Mouse (Mus musculus) spleen, adult 2 months (tissue): ENCODE measurements around the gene Bmp2k. TPM values are rescaled to one million over a fixed set of nuclear protein-coding genes. Genes with fewer than 3 reads are reported as not detected.

Experiments used
- DNase-seq, 2 experiments: peaks; one replicate each; pipeline versions ENCODE4 v3.0.0 to v3.0.0-alpha.2; 2012 to 2021; ENCODE audit warnings: low spot score in 2 of 2, low read depth in 1 of 2
- H3K27ac ChIP-seq: fragments of 200-500 bp; 2 replicates; pipeline ENCODE4 v1.5.1; 2012; ENCODE audit warnings: low read length, inconsistent platforms; ENCODE audit not compliant: insufficient read depth
- H3K27me3 ChIP-seq: fragments of 200-500 bp; 2 replicates; pipeline ENCODE4 v1.6.1; 2012; ENCODE audit warnings: mild to moderate bottlenecking, moderate library complexity, low read length, inconsistent platforms; ENCODE audit not compliant: control insufficient read depth, insufficient read depth
- H3K36me3 ChIP-seq: fragments of 200-500 bp; 2 replicates; pipeline ENCODE4 v1.6.1; 2012; ENCODE audit warnings: mild to moderate bottlenecking, low read length, inconsistent platforms; ENCODE audit not compliant: control insufficient read depth, insufficient read depth
- H3K4me1 ChIP-seq: fragments of 200-500 bp; 2 replicates; pipeline ENCODE4 v1.6.1; 2011; ENCODE audit warnings: inconsistent platforms; ENCODE audit not compliant: control insufficient read depth, insufficient read depth, insufficient read length
- H3K4me3 ChIP-seq: fragments of 200-500 bp; 2 replicates; pipeline ENCODE4 v1.5.1; 2011; ENCODE audit warnings: mild to moderate bottlenecking, inconsistent platforms; ENCODE audit not compliant: insufficient read depth, insufficient read length; ENCODE audit errors: extremely low read depth
- CTCF ChIP-seq: fragments of 200-500 bp; IDR thresholded peaks from 2 replicates; pipeline ENCODE4 v1.5.1; 2011; ENCODE audit warnings: mild to moderate bottlenecking, inconsistent platforms; ENCODE audit not compliant: insufficient read depth, insufficient read length, insufficient replicate concordance; ENCODE audit errors: extremely low read depth
- POLR2A ChIP-seq: fragments of 200-500 bp; IDR thresholded peaks from 2 replicates; pipeline ENCODE4 v1.6.1; 2011; ENCODE audit warnings: low read depth, low read length, inconsistent platforms
- WGBS: fragments of 180-500 bp; shearing (Covaris S2); methylation state at CpG from one replicate; pipeline ENCODE4 v1.1.7; 2018; 5-methylcytosine and 5-hydroxymethylcytosine counted together
- polyA plus RNA-seq: library from polyadenylated mRNA; depleted of rRNA; stranded (reverse); fragments of >200 nt; gene quantifications from 2 replicates; pipeline ENCODE4 v1.2.3, GENCODE M21; 2012; rRNA removed

Bmp2k gene
- 32.6 and 33.3 TPM in 2 replicates for polyA plus RNA-seq

DNA sequence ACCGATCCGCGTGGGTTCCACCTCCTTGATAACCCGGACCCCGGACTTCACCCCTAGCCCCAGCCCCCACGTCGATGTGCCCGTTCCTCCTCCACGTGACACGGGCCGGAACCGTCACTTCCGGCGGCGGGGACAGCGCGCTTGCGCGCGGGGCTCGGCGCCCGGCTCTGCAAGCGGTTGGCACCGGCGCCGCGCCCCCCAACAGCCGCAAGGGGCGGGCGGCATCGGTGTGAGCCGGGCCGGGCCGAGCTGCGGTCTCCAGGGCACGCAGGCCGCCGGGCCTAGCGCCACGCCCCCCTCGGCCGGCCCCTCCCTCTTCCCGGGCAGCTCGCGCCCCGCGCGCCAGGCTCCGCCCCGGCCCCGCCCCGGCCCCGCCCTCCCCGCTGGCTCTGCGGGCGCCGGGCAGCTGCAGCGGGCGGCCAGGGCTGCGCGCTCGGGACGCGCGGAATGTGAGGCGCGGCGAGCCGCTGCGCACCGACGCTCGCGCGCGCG, at the start of gene Bmp2k:
Bmp2k (plus strand) TSS at position 380 of the 492 bp plus-strand sequence.
- Histone ChIP-seq H3K4me3 (peak within 1 kb of the TSS; percentile 91), H3K27ac (peak within 1 kb of the TSS; percentile 100), H3K4me1 (peaks cover 18% of the 10 kb centered on the region), H3K36me3 (no peaks in the 10 kb centered on the region), H3K27me3 (no peaks in the 10 kb centered on the region)
- peak; percentile 78 to 93 for DNase-seq
- under 1% methylated on average over 53 of the region's 78 CpGs for WGBS
- no peak for TF ChIP-seq CTCF
- TF ChIP-seq POLR2A: peak; percentile 75

DNA sequence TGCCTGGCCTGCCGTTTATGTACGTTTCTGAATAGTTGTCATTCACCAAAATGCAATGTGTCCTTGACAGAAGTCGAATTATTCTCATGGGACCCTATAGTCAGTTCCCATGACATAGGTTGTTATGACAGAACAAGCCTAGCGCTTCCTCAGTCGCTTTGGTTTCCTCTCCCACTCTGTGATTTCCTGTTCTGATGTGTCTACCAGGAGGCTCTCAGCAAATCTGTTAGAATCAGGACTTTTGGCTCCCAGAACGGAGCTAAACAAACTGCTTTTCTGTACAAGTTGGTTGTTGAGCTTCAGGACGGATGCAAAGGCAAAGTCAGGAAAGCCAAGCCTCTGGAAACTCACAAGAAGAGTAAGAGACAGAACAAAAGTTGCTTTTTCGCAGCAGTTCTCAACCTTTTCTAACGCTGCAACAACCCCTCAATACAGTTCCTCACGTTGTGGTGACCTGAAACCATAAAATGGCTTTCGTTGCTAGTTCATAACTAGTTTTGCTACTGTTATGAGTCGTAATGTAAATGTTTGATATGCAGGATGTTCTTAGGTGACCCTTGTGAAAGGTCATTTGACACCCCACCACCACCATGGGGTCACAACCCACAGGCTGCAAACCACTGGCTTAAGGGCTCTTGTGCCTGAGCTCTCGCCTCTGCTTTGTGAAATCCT, 48.5 kb upstream of the Bmp2k start:
- WGBS: 19% methylated on average over 13 of the region's 13 CpGs
- H3K4me1 ChIP-seq: peaks cover 14% of the 10 kb centered on the region

DNA sequence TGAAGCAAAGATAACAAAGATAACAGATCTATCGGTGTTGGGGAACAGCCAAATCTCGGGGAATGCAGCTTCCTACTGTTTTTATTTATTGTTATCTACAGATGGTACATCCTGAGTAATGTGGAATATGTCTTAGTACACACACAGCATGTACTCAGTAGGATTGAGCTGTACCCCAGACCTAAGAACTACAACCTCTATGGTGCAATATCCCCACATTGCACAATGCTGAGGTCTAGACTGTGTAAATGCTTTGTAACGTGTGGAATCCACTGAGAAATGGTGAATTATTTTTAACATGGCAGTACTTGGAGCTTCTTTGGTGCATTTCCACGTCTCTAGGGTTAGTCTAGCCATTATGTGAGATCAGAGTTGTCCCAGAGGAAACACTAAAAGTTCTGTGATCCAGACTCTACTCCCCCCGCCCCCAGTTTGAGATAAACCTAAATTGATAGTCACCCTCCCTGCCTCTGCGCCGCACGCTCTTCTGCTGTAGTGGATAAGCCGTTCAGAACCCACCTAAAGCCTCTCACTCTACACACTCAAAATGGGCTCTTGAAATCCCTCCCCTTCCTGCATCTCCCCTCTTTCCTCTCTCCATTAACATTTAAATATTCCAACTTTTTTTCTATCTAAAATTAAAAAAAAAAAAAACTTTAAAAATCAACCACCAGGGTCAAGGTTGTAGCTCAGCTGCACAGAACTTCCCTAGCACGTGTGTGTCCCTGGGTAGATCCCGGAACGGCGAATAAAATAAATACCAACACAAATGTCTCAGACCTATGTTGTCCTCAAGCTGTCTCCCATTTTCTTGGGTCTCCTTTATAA, 47.4 kb upstream of the Bmp2k start:
- Histone ChIP-seq H3K4me3 (no peak overlapping the region), H3K27me3 (no peaks in the 10 kb centered on the region), H3K36me3 (no peaks in the 10 kb centered on the region), H3K4me1 (peaks cover 14% of the 10 kb centered on the region), H3K27ac (no peak overlapping the region)
- TF ChIP-seq POLR2A (no peak; the same call in 1 of the 2 replicates), CTCF (no peak)
- WGBS: 88% methylated on average over 13 of the region's 13 CpGs
- no peak for DNase-seq

More for the DNA sequence above, 48.5 kb upstream of the Bmp2k start:
- Histone ChIP-seq H3K27ac (peak overlapping the region; percentile 75), H3K4me3 (no peak overlapping the region), H3K36me3 (no peaks in the 10 kb centered on the region), H3K27me3 (no peaks in the 10 kb centered on the region)
- DNase-seq: peak; percentile 22 to 68
- no peak for TF ChIP-seq POLR2A
- no peak for TF ChIP-seq CTCF

DNA sequence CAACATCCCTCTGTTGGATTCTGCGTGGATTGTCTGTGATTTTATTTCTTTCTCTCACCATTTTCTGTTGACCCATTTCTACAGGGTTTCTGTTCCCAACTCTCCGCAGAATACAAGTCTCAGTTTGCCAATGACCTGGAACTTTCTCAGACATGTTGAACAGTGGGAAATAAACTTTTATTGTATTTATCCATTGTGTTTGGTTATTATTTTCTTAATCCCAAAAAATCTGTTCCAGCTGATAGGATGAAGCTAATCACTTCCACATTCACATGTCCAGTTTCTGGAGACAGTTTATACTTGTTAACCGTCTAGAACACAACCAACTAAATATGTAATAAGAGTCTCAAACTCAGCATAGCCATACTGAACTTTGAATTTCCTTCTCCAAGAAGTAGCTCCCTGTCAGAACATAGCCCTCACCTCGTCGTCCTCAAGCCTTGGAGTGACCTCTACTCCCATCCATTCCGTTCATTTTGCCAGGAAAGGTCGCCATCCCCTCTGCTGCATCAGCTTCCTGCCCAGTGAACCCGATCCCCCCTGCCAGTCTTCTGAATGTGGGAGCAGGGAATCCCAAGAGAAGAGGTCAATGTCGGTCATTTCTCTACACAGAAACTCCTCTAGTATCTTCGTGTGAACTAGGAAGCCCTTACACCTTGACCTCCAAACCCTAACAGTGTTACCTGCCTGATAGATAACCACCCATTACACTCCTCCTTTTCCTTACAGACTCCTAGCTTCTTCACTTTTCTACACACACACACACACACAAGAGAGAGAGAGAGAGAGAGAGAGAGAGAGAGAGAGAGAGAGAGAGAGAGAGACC, 46.6 kb upstream of the Bmp2k start:
- H3K27ac ChIP-seq: no peak overlapping the region
- no peaks in the 10 kb centered on the region for H3K36me3 ChIP-seq
- TF ChIP-seq POLR2A (no peak), CTCF (no peak)
- no peak for DNase-seq
- WGBS: 90% methylated on average over 10 of the region's 10 CpGs
- peaks cover 14% of the 10 kb centered on the region for H3K4me1 ChIP-seq
- no peak overlapping the region for H3K4me3 ChIP-seq
- no peaks in the 10 kb centered on the region for H3K27me3 ChIP-seq

DNA sequence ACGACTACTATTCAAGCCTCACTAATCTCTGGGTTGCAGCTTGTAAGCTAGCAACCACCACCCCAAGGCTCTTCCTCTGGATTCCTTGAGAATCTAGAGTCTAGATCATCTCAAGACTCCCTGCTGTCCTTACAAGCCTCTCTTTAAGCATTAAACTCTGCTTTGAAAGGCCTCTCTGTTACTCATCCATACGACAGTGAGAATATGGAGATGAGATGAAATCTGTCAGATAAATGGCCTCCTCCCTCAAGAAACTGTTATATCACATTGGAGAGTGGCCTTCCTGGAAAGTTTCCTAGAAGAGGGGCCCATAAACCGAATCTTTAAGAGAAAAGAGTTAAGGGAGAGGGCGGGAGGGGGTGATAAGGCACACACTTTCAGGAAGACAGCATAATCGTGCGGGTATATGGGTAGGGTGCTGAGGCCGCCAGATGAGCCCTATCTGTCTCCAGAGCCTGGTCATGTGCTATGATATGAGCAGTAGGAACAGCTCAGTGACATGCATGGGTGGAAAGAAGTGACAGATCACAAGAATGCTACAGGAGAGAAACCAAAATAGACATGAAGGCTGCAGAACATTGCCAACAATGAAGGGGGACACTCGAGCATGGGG, 45.9 kb upstream of the Bmp2k start:
- Histone ChIP-seq H3K27ac (no peak overlapping the region), H3K27me3 (no peaks in the 10 kb centered on the region), H3K36me3 (no peaks in the 10 kb centered on the region), H3K4me1 (peaks cover 14% of the 10 kb centered on the region), H3K4me3 (no peak overlapping the region)
- TF ChIP-seq POLR2A: no peak
- no peak for TF ChIP-seq CTCF
- whole genome bisulfite sequencing: 71% methylated on average over 8 of the region's 8 CpGs
- no peak for DNase-seq

DNA sequence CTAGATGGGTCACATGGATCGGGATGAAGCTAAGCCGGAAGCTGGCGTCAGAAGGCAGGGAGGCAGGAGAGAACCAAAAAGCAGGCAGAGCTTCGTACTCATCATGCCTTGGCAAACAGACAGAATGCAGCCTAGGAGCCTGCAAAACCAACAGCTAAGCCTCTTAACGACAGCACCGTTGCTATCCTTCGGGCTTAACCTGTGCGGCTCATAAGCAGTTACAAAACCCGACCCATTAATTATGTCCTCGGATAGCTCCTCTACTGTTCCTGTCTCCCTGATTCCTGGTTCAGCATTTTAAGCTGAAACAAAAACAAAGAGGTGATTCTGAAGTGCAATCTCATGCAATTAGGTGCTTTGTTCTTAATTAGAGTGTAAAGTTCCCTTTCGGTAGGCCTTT, 43.4 kb upstream of the Bmp2k start:
- TF ChIP-seq POLR2A (no peak), CTCF (no peak)
- Histone ChIP-seq H3K36me3 (no peaks in the 10 kb centered on the region), H3K27me3 (no peaks in the 10 kb centered on the region), H3K27ac (no peak overlapping the region), H3K4me3 (no peak overlapping the region), H3K4me1 (peaks cover 6% of the 10 kb centered on the region; the same call in 1 of the 2 replicates)
- WGBS: 96% methylated on average over 11 of the region's 11 CpGs
- no peak for DNase-seq
